Mouse (Mus musculus) heart, embryonic 13.5 days (tissue): ENCODE data around the gene Arsb. TPM values are rescaled to one million over a fixed set of nuclear protein-coding genes. Genes with fewer than 3 reads are reported as not detected.

Experiments
- ATAC-seq: fragments of 200-750 bp; cut with Nextera tagmentation; 2 replicates; pipeline ENCODE4 v1.8.0; 2017; ENCODE audit warnings: moderate TSS enrichment; ENCODE audit not compliant: insufficient number of reproducible peaks, low FRiP score, low TSS enrichment; ENCODE audit errors: extremely low read depth
- H3K27ac ChIP-seq: fragments of 300-500 bp; sonication (generic); replicated peaks from 2 replicates; pipeline ENCODE4 v1.5.1; 2015; ENCODE audit warnings: moderate library complexity, mild to moderate bottlenecking, inconsistent platforms
- H3K27me3 ChIP-seq: fragments of 300-500 bp; sonication (generic); replicated peaks from 2 replicates; pipeline ENCODE4 v1.6.1; 2015; ENCODE audit warnings: mild to moderate bottlenecking, inconsistent platforms
- H3K36me3 ChIP-seq: fragments of 300-500 bp; sonication (generic); 2 replicates; pipeline ENCODE4 v1.6.1; 2015; ENCODE audit warnings: mild to moderate bottlenecking, inconsistent platforms
- H3K4me1 ChIP-seq: fragments of 300-500 bp; sonication (generic); 2 replicates; pipeline ENCODE4 v1.6.1; 2015; ENCODE audit warnings: inconsistent platforms
- H3K4me2 ChIP-seq: fragments of 300-500 bp; sonication (generic); 2 replicates; pipeline ENCODE4 v1.6.1; 2015; ENCODE audit warnings: inconsistent platforms, mild to moderate bottlenecking, moderate library complexity
- H3K4me3 ChIP-seq: fragments of 300-500 bp; sonication (generic); 2 replicates; pipeline ENCODE4 v1.5.1; 2015; ENCODE audit warnings: moderate library complexity, mild to moderate bottlenecking, inconsistent platforms
- H3K9ac ChIP-seq: fragments of 300-500 bp; sonication (generic); 2 replicates; pipeline ENCODE4 v1.6.1; 2015; ENCODE audit warnings: inconsistent platforms, mild to moderate bottlenecking, moderate library complexity
- H3K9me3 ChIP-seq: fragments of 300-500 bp; sonication (generic); 2 replicates; pipeline ENCODE4 v1.6.1; 2016; ENCODE audit warnings: inconsistent platforms
- WGBS: fragments of 180-500 bp; shearing (Covaris S2); methylation state at CpG from one replicate; pipeline ENCODE4 v1.1.7; 2015; ENCODE audit warnings: mixed read lengths; 5-methylcytosine and 5-hydroxymethylcytosine counted together
- polyA plus RNA-seq: library from polyadenylated mRNA; unstranded; fragments of >200 nt; fragmentation: Nextera tagmentation; extraction: Ambion mirVana; gene quantifications from 2 replicates; pipeline ENCODE4 v1.2.1, GENCODE M21; 2015

Arsb gene
- polyA plus RNA-seq, 1 experiment from 2014 or later = 9.0 TPM

DNA sequence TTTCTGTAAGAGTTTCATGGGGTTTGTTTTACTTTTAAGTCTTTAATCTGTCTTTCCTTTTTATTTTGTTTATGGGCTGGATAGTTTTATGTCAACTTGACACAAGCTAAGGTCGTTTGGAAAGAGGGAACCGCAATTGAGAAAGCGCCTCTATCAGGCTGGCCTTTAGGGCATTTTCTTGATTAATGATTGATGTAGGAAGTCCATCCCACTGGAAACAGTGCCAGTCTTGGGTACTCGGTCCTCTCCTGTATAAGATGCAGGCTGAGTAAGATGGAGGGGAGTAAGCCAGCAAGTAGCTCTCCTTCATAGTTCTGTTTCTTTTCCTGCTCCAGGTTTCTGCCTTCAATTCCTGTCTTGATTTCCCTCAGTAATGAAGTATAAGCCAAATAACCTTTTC, 76.2 kb downstream of the Arsb start:
- Histone ChIP-seq H3K27ac (no peak overlapping the region), H3K36me3 (no peaks in the 10 kb centered on the region), H3K4me3 (no peak overlapping the region), H3K9ac (no peak overlapping the region), H3K4me1 (peaks cover 35% of the 10 kb centered on the region), H3K9me3 (no peaks in the 10 kb centered on the region), H3K4me2 (no peak overlapping the region), H3K27me3 (no peaks in the 10 kb centered on the region)
- 66% methylated on average over 4 of the region's 4 CpGs for WGBS
- no peak for ATAC-seq

DNA sequence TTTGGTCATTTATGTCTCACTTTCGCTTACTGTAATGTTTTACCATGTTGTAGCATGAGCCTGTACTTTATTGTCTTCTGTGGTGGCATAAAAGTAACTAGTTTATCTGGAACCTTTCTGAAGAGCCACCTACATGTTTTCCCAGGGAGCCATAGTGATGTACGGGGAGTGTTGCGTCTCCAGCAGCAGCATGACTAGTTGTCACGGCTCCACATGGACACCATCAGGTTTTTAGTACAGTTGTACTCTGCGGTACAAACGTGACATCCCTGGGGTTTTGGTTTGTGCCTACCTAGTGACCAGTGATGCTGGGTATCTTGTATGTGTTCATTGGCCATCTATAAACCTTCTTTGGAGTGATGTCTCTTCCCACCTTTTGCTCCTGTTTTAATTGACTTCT, 77.2 kb downstream of the Arsb start:
- no peak overlapping the region for H3K4me2 ChIP-seq
- ATAC-seq = no peak
- no peaks in the 10 kb centered on the region for H3K9me3 ChIP-seq
- peaks cover 40% of the 10 kb centered on the region for H3K4me1 ChIP-seq
- 87% methylated on average over 6 of the region's 6 CpGs for WGBS
- no peaks in the 10 kb centered on the region for H3K27me3 ChIP-seq
- H3K4me3 ChIP-seq = no peak overlapping the region
- H3K36me3 ChIP-seq = no peaks in the 10 kb centered on the region
- no peak overlapping the region for H3K9ac ChIP-seq
- H3K27ac ChIP-seq = no peak overlapping the region

- Histone ChIP-seq H3K9ac (no peak overlapping the region), H3K27me3 (no peaks in the 10 kb centered on the region), H3K4me2 (no peak overlapping the region), H3K4me3 (no peak overlapping the region), H3K27ac (no peak overlapping the region), H3K9me3 (no peaks in the 10 kb centered on the region), H3K36me3 (no peaks in the 10 kb centered on the region), H3K4me1 (peaks cover 40% of the 10 kb centered on the region)
- no peak for ATAC-seq
- 70% methylated on average over 5 of the region's 5 CpGs for WGBS
These were observed 78.4 kb downstream of the Arsb start for GRCm38 (mm10) chr13:93849751-93850355.

GRCm38 (mm10) chr13:93850674-93851073, 79.2 kb downstream of the Arsb start:
- H3K4me1 ChIP-seq = peaks cover 40% of the 10 kb centered on the region
- H3K27ac ChIP-seq = peak overlapping the region; percentile 17; the same call in 1 of the 2 replicates

GRCm38 (mm10) chr13:93852419-93853138, 81.1 kb downstream of the Arsb start:
- no peak for ATAC-seq
- Histone ChIP-seq H3K9ac (no peak overlapping the region), H3K27ac (peak overlapping the region; percentile 55), H3K4me2 (peak overlapping the region; percentile 7), H3K4me1 (peaks cover 39% of the 10 kb centered on the region), H3K27me3 (no peaks in the 10 kb centered on the region), H3K36me3 (no peaks in the 10 kb centered on the region), H3K4me3 (no peak overlapping the region), H3K9me3 (no peaks in the 10 kb centered on the region)
- 43% methylated on average over 14 of the region's 14 CpGs for WGBS

More at GRCm38 (mm10) chr13:93850674-93851073, 79.2 kb downstream of the Arsb start:
- H3K9me3 ChIP-seq = no peaks in the 10 kb centered on the region
- 18% methylated on average over 4 of the region's 4 CpGs for WGBS
- no peaks in the 10 kb centered on the region for H3K36me3 ChIP-seq
- no peak overlapping the region for H3K4me3 ChIP-seq
- no peak overlapping the region for H3K9ac ChIP-seq
- no peak for ATAC-seq
- H3K27me3 ChIP-seq = no peaks in the 10 kb centered on the region
- no peak overlapping the region for H3K4me2 ChIP-seq

- peaks cover 39% of the 10 kb centered on the region for H3K4me1 ChIP-seq
- no peaks in the 10 kb centered on the region for H3K36me3 ChIP-seq
- H3K27ac ChIP-seq = no peak overlapping the region
- no peak overlapping the region for H3K4me2 ChIP-seq
- H3K9me3 ChIP-seq = no peaks in the 10 kb centered on the region
- H3K27me3 ChIP-seq = no peaks in the 10 kb centered on the region
- WGBS = 85% methylated on average over 6 of the region's 6 CpGs
- ATAC-seq = no peak
- no peak overlapping the region for H3K9ac ChIP-seq
- H3K4me3 ChIP-seq = no peak overlapping the region
These were observed 82.3 kb downstream of the Arsb start for GRCm38 (mm10) chr13:93853767-93854166.

DNA sequence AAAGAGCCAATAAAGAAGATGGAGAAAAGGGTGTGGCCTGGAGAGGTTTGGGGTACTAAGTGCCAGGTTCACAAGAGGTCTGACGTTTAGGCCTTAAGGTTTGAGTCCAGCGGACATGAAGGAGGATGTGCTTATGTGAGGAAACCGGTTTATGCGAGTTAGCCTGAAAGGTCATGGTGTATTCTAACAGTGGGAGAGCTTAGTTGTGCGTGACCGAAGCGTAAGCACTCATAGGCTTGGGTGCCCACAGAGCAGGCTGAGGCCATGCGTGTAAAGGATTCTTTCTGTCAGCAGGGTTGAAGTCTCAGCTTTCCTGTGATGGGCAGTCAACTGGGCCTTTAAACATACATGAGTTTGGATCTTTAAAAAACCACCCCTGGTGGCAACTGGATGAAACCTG, 82.9 kb downstream of the Arsb start:
- H3K9me3 ChIP-seq = no peaks in the 10 kb centered on the region
- ATAC-seq = no peak
- 89% methylated on average over 8 of the region's 8 CpGs for WGBS
- H3K27me3 ChIP-seq = no peaks in the 10 kb centered on the region
- H3K4me2 ChIP-seq = no peak overlapping the region
- no peaks in the 10 kb centered on the region for H3K36me3 ChIP-seq
- peaks cover 39% of the 10 kb centered on the region for H3K4me1 ChIP-seq
- no peak overlapping the region for H3K4me3 ChIP-seq
- no peak overlapping the region for H3K9ac ChIP-seq
- no peak overlapping the region for H3K27ac ChIP-seq

GRCm38 (mm10) chr13:93854966-93855562, 83.6 kb downstream of the Arsb start:
- H3K4me3 ChIP-seq = no peak overlapping the region
- no peaks in the 10 kb centered on the region for H3K9me3 ChIP-seq
- WGBS = 63% methylated on average over 3 of the region's 3 CpGs
- H3K27ac ChIP-seq = no peak overlapping the region
- no peak for ATAC-seq
- peaks cover 33% of the 10 kb centered on the region for H3K4me1 ChIP-seq
- H3K4me2 ChIP-seq = no peak overlapping the region
- H3K9ac ChIP-seq = no peak overlapping the region
- H3K36me3 ChIP-seq = no peaks in the 10 kb centered on the region
- H3K27me3 ChIP-seq = no peaks in the 10 kb centered on the region

DNA sequence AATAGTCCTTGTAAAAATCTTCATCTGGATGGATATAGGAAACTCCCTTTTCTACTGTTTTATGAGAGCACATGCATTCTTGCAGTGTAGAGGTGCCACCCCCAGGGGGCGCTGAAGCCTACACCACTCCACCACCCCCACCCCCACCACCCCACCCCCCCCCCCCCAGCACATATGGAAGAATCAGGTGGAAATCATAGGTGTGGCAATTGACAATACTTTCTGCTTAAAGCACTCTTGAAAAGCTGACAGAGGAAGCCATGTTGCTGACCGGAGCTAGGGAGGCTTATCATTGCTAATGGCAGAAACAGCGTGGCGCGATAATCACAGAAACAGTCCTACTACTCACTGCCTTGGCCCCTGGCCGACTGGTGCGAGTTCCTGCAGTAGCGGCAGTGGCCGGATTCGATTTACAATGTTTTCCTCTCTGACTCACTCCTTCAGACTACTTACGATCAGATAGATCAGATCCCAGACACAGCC, 84.3 kb downstream of the Arsb start:
- H3K9ac ChIP-seq = peak overlapping the region; percentile 34; the same call in 1 of the 2 replicates
- H3K4me2 ChIP-seq = peak overlapping the region; percentile 62
- H3K27ac ChIP-seq = peak overlapping the region; percentile 40
- 0 out of 2 replicates have a peak, but pooled peaks have one; percentile 46 for ATAC-seq
- H3K4me3 ChIP-seq = peak overlapping the region; percentile 40
- peaks cover 27% of the 10 kb centered on the region for H3K4me1 ChIP-seq
- WGBS = 3% methylated on average over 11 of the region's 11 CpGs
- H3K9me3 ChIP-seq = no peaks in the 10 kb centered on the region
- no peaks in the 10 kb centered on the region for H3K27me3 ChIP-seq
- H3K36me3 ChIP-seq = no peaks in the 10 kb centered on the region

- Histone ChIP-seq H3K4me2 (no peak overlapping the region), H3K4me3 (no peak overlapping the region), H3K9ac (no peak overlapping the region), H3K9me3 (no peaks in the 10 kb centered on the region), H3K27ac (no peak overlapping the region), H3K4me1 (peaks cover 7% of the 10 kb centered on the region; the same call in 1 of the 2 replicates), H3K36me3 (no peaks in the 10 kb centered on the region), H3K27me3 (no peaks in the 10 kb centered on the region)
- no peak for ATAC-seq
- WGBS = 78% methylated on average over 2 of the region's 2 CpGs
These were observed 89.8 kb downstream of the Arsb start for GRCm38 (mm10) chr13:93861211-93861610.

DNA sequence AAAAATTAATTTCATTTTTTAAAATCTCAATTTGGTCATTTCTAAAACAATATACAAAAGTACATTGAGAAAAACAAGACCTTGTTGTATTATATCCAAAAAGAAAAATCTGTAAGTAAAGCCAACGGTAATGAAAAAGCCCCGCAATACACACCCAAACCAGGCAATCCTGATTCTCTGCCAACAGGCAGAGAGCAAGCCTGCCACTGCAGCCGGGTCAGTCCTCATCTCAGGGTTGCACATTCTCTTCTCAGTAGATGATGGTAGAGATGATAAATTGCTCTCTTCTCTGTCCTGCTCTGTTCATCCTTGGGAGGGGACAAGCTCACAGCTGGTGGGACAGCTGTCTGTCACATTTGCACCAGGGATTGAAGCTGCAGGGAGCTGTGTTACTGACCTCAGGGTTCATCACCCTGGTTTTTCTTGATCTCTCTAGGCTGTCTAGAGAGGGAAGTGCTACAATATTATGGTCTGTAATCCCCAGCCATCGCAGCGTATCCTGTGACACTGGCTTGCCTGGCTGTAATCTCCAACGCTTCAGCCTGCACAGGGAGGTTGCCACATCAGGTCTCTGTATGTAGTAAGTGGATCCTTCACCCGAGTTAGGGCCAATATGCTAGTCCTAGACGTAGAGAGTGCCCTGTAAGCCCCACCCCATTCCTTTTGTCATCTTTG, 92.8 kb downstream of the Arsb start:
- H3K27ac ChIP-seq = no peak overlapping the region
- H3K9ac ChIP-seq = no peak overlapping the region
- H3K27me3 ChIP-seq = no peaks in the 10 kb centered on the region
- 39% methylated on average over 8 of the region's 8 CpGs for WGBS
- no peak for ATAC-seq
- no peak overlapping the region for H3K4me2 ChIP-seq
- peaks cover 9% of the 10 kb centered on the region for H3K9me3 ChIP-seq
- no peak overlapping the region for H3K4me3 ChIP-seq
- H3K4me1 ChIP-seq = peaks cover 7% of the 10 kb centered on the region
- peaks cover 6% of the 10 kb centered on the region; the same call in 1 of the 2 replicates for H3K36me3 ChIP-seq
